Mouse (Mus musculus) bone marrow, adult 2 months (tissue): ENCODE results near the gene Bmper.

Experiments used
- CTCF ChIP-seq: fragments of 200-500 bp; IDR thresholded peaks from 2 replicates; pipeline ENCODE4 v1.5.1; 2011; ENCODE audit warnings: low read length, control low read depth; ENCODE audit not compliant: control insufficient read depth, insufficient read depth
- POLR2A ChIP-seq: fragments of 200-500 bp; IDR thresholded peaks from 2 replicates; pipeline ENCODE4 v1.6.1; 2011; ENCODE audit warnings: low read depth, mild to moderate bottlenecking, control low read depth, low read length, borderline replicate concordance; ENCODE audit not compliant: control insufficient read depth

- TF ChIP-seq CTCF (no peak), POLR2A (no peak)
Observed at GRCm38 (mm10) chr9:23363139-23363538, 140.3 kb downstream of the Bmper start.
